Mouse (Mus musculus): ENCODE results near the gene Hist2h3b.

Hist2h3b gene

GRCm38 (mm10) chr3:96268051-96268775, at the start of gene Hist2h3b:
Hist2h3b (plus strand) TSS chr3:96268654.
- no peak for TF ChIP-seq GATA4 (IDR thresholded peaks at IDR 0.05; ENCODE audit: insufficient replicate concordance, low read length)

- TF ChIP-seq GATA4 (IDR thresholded peaks at IDR 0.05; ENCODE audit: insufficient replicate concordance, low read length) = no peak
Measured at GRCm38 (mm10) chr3:96219191-96219641, 49.2 kb upstream of the Hist2h3b start.

- no peak for TF ChIP-seq GATA4 (IDR thresholded peaks at IDR 0.05; ENCODE audit: insufficient replicate concordance, low read length)
Measured at GRCm38 (mm10) chr3:96219661-96220130, 48.8 kb upstream of the Hist2h3b start, which contains the start of the genes Bola1 and Hist2h2ab. Bola1 (minus strand) TSS chr3:96219709. Hist2h2ab (plus strand) TSS chr3:96219865.

GRCm38 (mm10) chr3:96220765-96221639, 47.5 kb upstream of the Hist2h3b start, which contains the start of the genes Hist2h2ac and Hist2h2be:
Hist2h2ac (minus strand) TSS chr3:96220880.
Hist2h2be (plus strand) TSS chr3:96221119.
- TF ChIP-seq GATA4 (IDR thresholded peaks at IDR 0.05; ENCODE audit: insufficient replicate concordance, low read length) = no peak

- no peak for TF ChIP-seq GATA4 (IDR thresholded peaks at IDR 0.05; ENCODE audit: insufficient replicate concordance, low read length)
Measured at GRCm38 (mm10) chr3:96221640-96222038, 46.8 kb upstream of the Hist2h3b start.

- TF ChIP-seq GATA4 (IDR thresholded peaks at IDR 0.05; ENCODE audit: insufficient replicate concordance, low read length) = no peak
Measured at GRCm38 (mm10) chr3:96222774-96223173, 45.7 kb upstream of the Hist2h3b start.

- no peak for TF ChIP-seq GATA4 (IDR thresholded peaks at IDR 0.05; ENCODE audit: insufficient replicate concordance, low read length)
Measured at GRCm38 (mm10) chr3:96225421-96225820, 43.0 kb upstream of the Hist2h3b start.

GRCm38 (mm10) chr3:96226695-96227648, 41.5 kb upstream of the Hist2h3b start:
- no peak for TF ChIP-seq GATA4 (IDR thresholded peaks at IDR 0.05; ENCODE audit: insufficient replicate concordance, low read length)

GRCm38 (mm10) chr3:96228828-96229227, 39.6 kb upstream of the Hist2h3b start:
- no peak for TF ChIP-seq GATA4 (IDR thresholded peaks at IDR 0.05; ENCODE audit: insufficient replicate concordance, low read length)

- no peak for TF ChIP-seq GATA4 (IDR thresholded peaks at IDR 0.05; ENCODE audit: insufficient replicate concordance, low read length)
Measured at GRCm38 (mm10) chr3:96230404-96230803, 38.0 kb upstream of the Hist2h3b start.

GRCm38 (mm10) chr3:96230910-96231757, 37.3 kb upstream of the Hist2h3b start:
- TF ChIP-seq GATA4 (IDR thresholded peaks at IDR 0.05; ENCODE audit: insufficient replicate concordance, low read length) = no peak

- no peak for TF ChIP-seq GATA4 (IDR thresholded peaks at IDR 0.05; ENCODE audit: insufficient replicate concordance, low read length)
Measured at GRCm38 (mm10) chr3:96231758-96232120, 36.7 kb upstream of the Hist2h3b start.

- TF ChIP-seq GATA4 (IDR thresholded peaks at IDR 0.05; ENCODE audit: insufficient replicate concordance, low read length) = no peak
Measured at GRCm38 (mm10) chr3:96234914-96235313, 33.5 kb upstream of the Hist2h3b start.

GRCm38 (mm10) chr3:96235836-96236235, 32.6 kb upstream of the Hist2h3b start:
- no peak for TF ChIP-seq GATA4 (IDR thresholded peaks at IDR 0.05; ENCODE audit: insufficient replicate concordance, low read length)

All from liver, adult (tissue).